Mouse (Mus musculus): Measurements from ENCODE around the gene Adcy1.

DNA sequence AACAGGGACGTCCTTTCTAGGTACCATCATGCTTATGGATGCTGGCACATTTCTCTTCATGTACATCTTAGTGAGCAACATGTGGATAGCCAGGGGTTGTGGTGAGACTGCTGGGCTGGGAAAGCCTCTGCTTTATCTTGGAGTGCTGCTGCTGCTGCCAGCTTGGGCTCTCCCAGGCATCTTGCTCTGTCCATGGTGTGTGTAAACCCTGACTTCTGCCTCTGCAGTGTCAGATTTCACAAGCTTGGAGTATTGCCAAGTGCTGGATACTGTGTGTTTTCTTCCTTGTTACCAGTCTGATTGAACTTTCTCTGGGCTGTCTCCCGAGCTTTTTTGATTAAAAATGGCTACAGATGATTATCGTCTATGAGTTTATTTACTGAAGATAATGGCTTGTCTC lies 79.4 kb downstream of the Adcy1 start:
- TF ChIP-seq POLR2A (IDR thresholded peaks at IDR 0.05; ENCODE audit: extremely low read depth, insufficient read depth, low read length), result no peak
- no peak for TF ChIP-seq CTCF (IDR thresholded peaks at IDR 0.05; ENCODE audit: low read depth, low read length)

Data from liver, adult 2 months (tissue).